ENCODE assay signal across 9 mouse cellular contexts in genomic region chr12:103241311-103242082, GRCm38 (mm10). TPM values are rescaled to one million over a fixed set of nuclear protein-coding genes. Genes with fewer than 3 reads are reported as not detected.
DNase-seq lines count a peak whose midpoint lies in the region; ATAC-seq lines count a peak whose summit lies in the region.
"Had no signal": no experiment of that assay in that cellular context is flagged by ENCODE, and none has a peak within 500 bp of the region (broad histone marks: within the 10 kb centered on the region; RNA-seq: fewer than 3 reads in every experiment).

No protein-coding gene starts in this region.

- H3K27ac ChIP-seq in liver, embryonic 11.5 days (ENCODE audit: low read depth, low read length) = no peak overlapping the region
- H3K27ac ChIP-seq in intestine, embryonic 15.5 days = peak overlapping the region; percentile 83
- peak overlapping the region; percentile 26; the same call in 1 of the 2 replicates for H3K27ac ChIP-seq in neural tube, embryonic 12.5 days

- H3K27me3 ChIP-seq in liver, embryonic 11.5 days (replicated peaks; ENCODE audit: control insufficient read depth, insufficient read depth, low read length) = peaks cover 55% of the 10 kb centered on the region
- H3K27me3 ChIP-seq in intestine, embryonic 15.5 days (replicated peaks) = peaks cover 21% of the 10 kb centered on the region
- peaks cover 24% of the 10 kb centered on the region for H3K27me3 ChIP-seq in neural tube, embryonic 12.5 days (replicated peaks)

- peak; percentile 45; the same call in 1 of the 2 replicates for ATAC-seq in liver, embryonic 11.5 days (replicated peaks; ENCODE audit: low FRiP score)
- ATAC-seq in intestine, embryonic 15.5 days = peak; percentile 42
- peak; percentile 54 for ATAC-seq in neural tube, embryonic 12.5 days (ENCODE audit: low FRiP score, low read depth)
- no peak for ATAC-seq in inflammation-experienced regulatory T-cells, adult 6 months

- no peak for DNase-seq in liver, embryonic 11.5 days (ENCODE audit: low spot score)
- DNase-seq in liver = no peak
- peak; percentile 10 for DNase-seq in embryo, embryonic 9.5 days (ENCODE audit: extremely low spot score)
- DNase-seq in left cerebral cortex, postnatal 10 days (ENCODE audit: extremely low spot score in 1 of 2, low spot score in 2 of 2) = no peak
- no peak for DNase-seq in spleen, postnatal 10 days (ENCODE audit: low spot score in 2 of 2)

- no peak overlapping the region for H3K9ac ChIP-seq in liver, embryonic 11.5 days (ENCODE audit: low read depth, low read length)
- peak overlapping the region; percentile 77 for H3K9ac ChIP-seq in intestine, embryonic 15.5 days
- peak overlapping the region; percentile 85 for H3K9ac ChIP-seq in neural tube, embryonic 12.5 days

- intact Hi-C loops in left cerebral cortex, postnatal 10 days (cut with DNase I) = loop anchor here (5.0 kb wide), 1 partner anchor 99 kb away; no protein-coding TSS in a partner anchor

- peak overlapping the region; percentile 49 for H3K4me3 ChIP-seq in liver, embryonic 11.5 days (ENCODE audit: low read depth, low read length)
- peak overlapping the region; percentile 72 for H3K4me3 ChIP-seq in intestine, embryonic 15.5 days (replicated peaks)
- peak overlapping the region; percentile 66 for H3K4me3 ChIP-seq in neural tube, embryonic 12.5 days
- H3K4me3 ChIP-seq: myocyte had no signal

- WGBS in liver, embryonic 11.5 days = 10% methylated on average over 36 of the region's 36 CpGs
- 13% methylated on average over 36 of the region's 36 CpGs for WGBS in intestine, embryonic 15.5 days
- 9% methylated on average over 36 of the region's 36 CpGs for WGBS in neural tube, embryonic 12.5 days

- H3K9me3 ChIP-seq in liver, embryonic 11.5 days (ENCODE audit: control insufficient read depth, low read length) = no peaks in the 10 kb centered on the region
- H3K9me3 ChIP-seq in intestine, embryonic 15.5 days = no peaks in the 10 kb centered on the region
- no peaks in the 10 kb centered on the region for H3K9me3 ChIP-seq in neural tube, embryonic 12.5 days

- no peaks in the 10 kb centered on the region for H3K36me3 ChIP-seq in liver, embryonic 11.5 days (ENCODE audit: control insufficient read depth, insufficient read depth, low read length)
- no peaks in the 10 kb centered on the region for H3K36me3 ChIP-seq in intestine, embryonic 15.5 days
- no peaks in the 10 kb centered on the region for H3K36me3 ChIP-seq in neural tube, embryonic 12.5 days

- H3K4me2 ChIP-seq in liver, embryonic 11.5 days = peak overlapping the region; percentile 68
- H3K4me2 ChIP-seq in intestine, embryonic 15.5 days (replicated peaks) = peak overlapping the region; percentile 96
- peak overlapping the region; percentile 96 for H3K4me2 ChIP-seq in neural tube, embryonic 12.5 days (replicated peaks)

- H3K4me1 ChIP-seq in liver, embryonic 11.5 days (replicated peaks; ENCODE audit: control insufficient read depth, insufficient read depth, low read length) = no peaks in the 10 kb centered on the region
- peaks cover 10% of the 10 kb centered on the region; the same call in 1 of the 2 replicates for H3K4me1 ChIP-seq in intestine, embryonic 15.5 days (replicated peaks)
- peaks cover 21% of the 10 kb centered on the region for H3K4me1 ChIP-seq in neural tube, embryonic 12.5 days

RNA-seq across cellular contexts. Expression of gene Prima1, which starts 0.5 kb away (rescaled TPM):
- polyA plus RNA-seq in liver, embryonic 11.5 days (2014; fragmentation: Nextera tagmentation; extraction: Ambion mirVana) = 0.32 TPM in 1 of 2 replicates, not detected in the other
- 1.1 and 1.4 TPM in 2 replicates for polyA plus RNA-seq in intestine, embryonic 15.5 days (2015; fragmentation: Nextera tagmentation; extraction: Ambion mirVana)
- polyA plus RNA-seq in neural tube, embryonic 12.5 days (2016; fragmentation: Nextera tagmentation; extraction: Ambion mirVana) = 2.4 and 3.1 TPM in 2 replicates
- total RNA-seq in left cerebral cortex, postnatal 10 days (2021) = 1 to 10 TPM; 1.3 to 3.0 TPM
- polyA plus RNA-seq in inflammation-experienced regulatory T-cells, adult 6 months (2017; shearing (Covaris generic)) = not detected
- polyA plus RNA-seq: myocyte had no signal
